Mouse (Mus musculus) liver, embryonic 15.5 days (tissue): ENCODE measurements around the gene Qk. TPM values are rescaled to one million over a fixed set of nuclear protein-coding genes. Genes with fewer than 3 reads are reported as not detected.

Experiments
- ATAC-seq: fragments of 200-750 bp; cut with Nextera tagmentation; 2 replicates; pipeline ENCODE4 v1.8.0; 2017; ENCODE audit warnings: moderate number of reproducible peaks, mild to moderate bottlenecking, moderate library complexity; ENCODE audit not compliant: insufficient read depth
- H3K27ac ChIP-seq: fragments of 300-500 bp; sonication (generic); replicated peaks from 2 replicates; pipeline ENCODE4 v1.5.1; 2015; ENCODE audit warnings: mild to moderate bottlenecking, inconsistent platforms
- H3K27me3 ChIP-seq: fragments of 300-500 bp; sonication (generic); 2 replicates; pipeline ENCODE4 v1.6.1; 2015; ENCODE audit warnings: mild to moderate bottlenecking, inconsistent platforms
- H3K36me3 ChIP-seq: fragments of 300-500 bp; sonication (generic); replicated peaks from 2 replicates; pipeline ENCODE4 v1.6.1; 2015; ENCODE audit warnings: moderate library complexity, mild to moderate bottlenecking, inconsistent platforms
- H3K4me1 ChIP-seq: fragments of 300-500 bp; sonication (generic); replicated peaks from 2 replicates; pipeline ENCODE4 v1.6.1; 2015; ENCODE audit warnings: inconsistent platforms
- H3K4me2 ChIP-seq: fragments of 300-500 bp; sonication (generic); 2 replicates; pipeline ENCODE4 v1.6.1; 2015; ENCODE audit warnings: moderate library complexity, mild to moderate bottlenecking, inconsistent platforms
- H3K4me3 ChIP-seq: fragments of 300-500 bp; sonication (generic); replicated peaks from 2 replicates; pipeline ENCODE4 v1.5.1; 2015; ENCODE audit warnings: mild to moderate bottlenecking, inconsistent platforms
- H3K9ac ChIP-seq: fragments of 300-500 bp; sonication (generic); 2 replicates; pipeline ENCODE4 v1.6.1; 2015; ENCODE audit warnings: moderate library complexity, mild to moderate bottlenecking, inconsistent platforms
- H3K9me3 ChIP-seq: fragments of 300-500 bp; sonication (generic); replicated peaks from 2 replicates; pipeline ENCODE4 v1.6.1; 2016; ENCODE audit warnings: inconsistent platforms
- WGBS: fragments of 180-500 bp; shearing (Covaris S2); methylation state at CpG from one replicate; pipeline ENCODE4 v1.1.7; 2015; ENCODE audit warnings: mixed read lengths; ENCODE audit not compliant: insufficient replicate concordance; 5-methylcytosine and 5-hydroxymethylcytosine counted together
- polyA plus RNA-seq: library from polyadenylated mRNA; unstranded; fragments of >200 nt; fragmentation: Nextera tagmentation; extraction: Ambion mirVana; gene quantifications from 2 replicates; pipeline ENCODE4 v1.2.1, GENCODE M21; 2015

Gene Qk
- polyA plus RNA-seq, 1 experiment from 2014 or later = 6.4 TPM

DNA sequence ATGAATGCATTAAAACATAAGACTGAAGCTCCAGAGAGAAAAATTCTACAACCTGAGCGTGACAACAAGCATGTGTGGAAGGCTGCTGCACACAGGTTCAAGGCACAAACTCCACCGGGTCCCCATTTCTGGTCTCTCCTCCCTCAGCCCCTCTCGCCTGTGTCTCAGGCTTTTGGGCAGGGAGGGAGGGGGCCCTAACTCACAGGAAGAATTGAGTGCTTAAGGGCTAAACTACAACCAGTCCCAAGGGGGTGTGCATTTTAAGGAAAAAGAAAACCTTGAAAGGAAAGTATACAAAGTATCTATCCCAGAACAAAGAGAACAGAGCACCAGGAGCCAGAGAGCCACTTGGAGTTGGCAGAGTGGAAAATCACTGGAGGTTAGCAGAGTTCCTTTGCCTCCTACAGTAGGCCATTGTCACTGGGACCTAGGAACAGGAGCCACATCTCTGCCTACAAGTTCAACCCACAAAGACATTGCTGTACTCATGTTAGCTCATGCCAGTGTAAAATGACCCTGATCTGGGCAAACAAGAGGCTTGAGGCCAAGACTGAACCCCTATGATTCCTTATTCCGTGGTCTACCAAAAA, 132.1 kb downstream of the Qk start:
- no peak for ATAC-seq
- no peaks in the 10 kb centered on the region for H3K9me3 ChIP-seq
- no peaks in the 10 kb centered on the region for H3K4me1 ChIP-seq
- no peak overlapping the region for H3K9ac ChIP-seq
- no peaks in the 10 kb centered on the region for H3K27me3 ChIP-seq
- H3K4me3 ChIP-seq = no peak overlapping the region
- H3K36me3 ChIP-seq = no peaks in the 10 kb centered on the region
- no peak overlapping the region for H3K27ac ChIP-seq
- no peak overlapping the region for H3K4me2 ChIP-seq
- 63% methylated on average over 4 of the region's 4 CpGs for WGBS

- WGBS = 61% methylated on average over 6 of the region's 6 CpGs
- no peak overlapping the region for H3K4me3 ChIP-seq
- H3K36me3 ChIP-seq = no peaks in the 10 kb centered on the region
- no peaks in the 10 kb centered on the region for H3K9me3 ChIP-seq
- ATAC-seq = no peak
- H3K4me2 ChIP-seq = no peak overlapping the region
- H3K4me1 ChIP-seq = no peaks in the 10 kb centered on the region
- no peak overlapping the region for H3K27ac ChIP-seq
- no peak overlapping the region for H3K9ac ChIP-seq
- no peaks in the 10 kb centered on the region for H3K27me3 ChIP-seq
Measured at GRCm38 (mm10) chr17:10181761-10182160, 137.9 kb downstream of the Qk start.

- Histone ChIP-seq H3K27me3 (no peaks in the 10 kb centered on the region), H3K4me2 (no peak overlapping the region), H3K9me3 (no peaks in the 10 kb centered on the region), H3K27ac (no peak overlapping the region), H3K4me1 (no peaks in the 10 kb centered on the region), H3K4me3 (no peak overlapping the region), H3K9ac (no peak overlapping the region), H3K36me3 (no peaks in the 10 kb centered on the region)
- 36% methylated on average over 5 of the region's 5 CpGs for WGBS
- ATAC-seq = no peak
Measured at GRCm38 (mm10) chr17:10177096-10177495, 142.6 kb downstream of the Qk start.

GRCm38 (mm10) chr17:10161258-10161657, 158.4 kb downstream of the Qk start:
- no peak overlapping the region for H3K4me3 ChIP-seq
- H3K9ac ChIP-seq = no peak overlapping the region
- H3K27me3 ChIP-seq = no peaks in the 10 kb centered on the region
- ATAC-seq = no peak
- H3K36me3 ChIP-seq = no peaks in the 10 kb centered on the region
- WGBS = 65% methylated on average over 3 of the region's 3 CpGs
- no peaks in the 10 kb centered on the region for H3K9me3 ChIP-seq
- H3K4me1 ChIP-seq = no peaks in the 10 kb centered on the region
- H3K4me2 ChIP-seq = no peak overlapping the region
- H3K27ac ChIP-seq = no peak overlapping the region

GRCm38 (mm10) chr17:10160415-10160814, 159.2 kb downstream of the Qk start:
- no peak overlapping the region for H3K9ac ChIP-seq
- no peaks in the 10 kb centered on the region for H3K36me3 ChIP-seq
- H3K27ac ChIP-seq = no peak overlapping the region
- 52% methylated on average over 6 of the region's 6 CpGs for WGBS
- H3K4me1 ChIP-seq = no peaks in the 10 kb centered on the region
- no peaks in the 10 kb centered on the region for H3K27me3 ChIP-seq
- no peak overlapping the region for H3K4me2 ChIP-seq
- H3K4me3 ChIP-seq = no peak overlapping the region
- no peaks in the 10 kb centered on the region for H3K9me3 ChIP-seq
- ATAC-seq = no peak

DNA sequence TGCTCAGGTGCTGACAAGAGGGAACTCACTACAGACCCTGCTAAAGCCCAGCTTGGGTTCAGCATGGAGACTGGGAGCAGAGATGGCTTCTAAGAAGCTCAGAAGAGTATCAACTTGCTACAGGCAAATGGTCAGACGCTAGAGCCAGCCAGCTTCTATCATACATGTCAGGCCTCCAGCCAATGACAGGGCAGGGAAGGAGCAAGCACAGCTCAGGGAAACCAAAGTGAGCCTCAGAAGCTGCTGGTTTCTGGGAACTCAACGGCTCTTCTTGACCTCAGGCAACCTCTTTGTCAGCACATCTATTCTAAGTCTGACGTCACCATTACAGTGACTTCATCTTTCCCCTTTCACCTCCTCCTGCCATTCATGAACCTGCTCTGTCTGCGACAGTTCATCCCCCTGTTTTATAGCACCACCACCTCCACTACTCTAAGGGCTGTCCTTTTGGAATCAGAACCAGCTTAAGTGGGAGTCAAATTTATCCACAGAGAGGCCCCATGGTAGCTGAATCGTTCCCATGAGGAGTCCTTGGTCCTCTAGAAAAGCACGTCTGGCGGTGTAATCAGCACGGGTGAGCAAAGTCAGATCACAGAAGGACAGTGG, 166.7 kb downstream of the Qk start:
- 53% methylated on average over 8 of the region's 8 CpGs for WGBS
- no peak for ATAC-seq
- no peak overlapping the region for H3K4me3 ChIP-seq
- H3K4me2 ChIP-seq = no peak overlapping the region
- no peaks in the 10 kb centered on the region for H3K27me3 ChIP-seq
- no peak overlapping the region for H3K27ac ChIP-seq
- no peaks in the 10 kb centered on the region for H3K36me3 ChIP-seq
- no peak overlapping the region for H3K9ac ChIP-seq
- H3K4me1 ChIP-seq = no peaks in the 10 kb centered on the region
- no peaks in the 10 kb centered on the region for H3K9me3 ChIP-seq
